Mouse (Mus musculus): Measurements from ENCODE around the gene Gm8857. TPM values are rescaled to one million over a fixed set of nuclear protein-coding genes. Genes with fewer than 3 reads are reported as not detected.
"Not testable (repeated sequence)": the region's sequence is repeated elsewhere in the genome, so short reads cannot be mapped to it uniquely, and the experiment has no call there.

Gene Gm8857
- not detected in 2 replicates for polyA plus RNA-seq (2015; fragmentation: Nextera tagmentation; extraction: Ambion mirVana)

- WGBS = 61% methylated on average over 3 of the region's 3 CpGs
- not testable (repeated sequence) for H3K36me3 ChIP-seq; H3K4me3 ChIP-seq; H3K9me3 ChIP-seq; ATAC-seq (ENCODE audit: insufficient number of reproducible peaks, insufficient read depth, low FRiP score, low TSS enrichment, low read depth); H3K27ac ChIP-seq; H3K4me1 ChIP-seq; H3K27me3 ChIP-seq; H3K9ac ChIP-seq; H3K4me2 ChIP-seq
Observed at GRCm38 (mm10) chr5:10947505-10947904, at the start of gene Gm8857, which contains the start of gene Gm8871. Gene Gm8857, plus strand, starts transcription at chr5:10947807. Gene Gm8871, plus strand, starts transcription at chr5:10947805.

- ATAC-seq (ENCODE audit: insufficient number of reproducible peaks, insufficient read depth, low FRiP score, low TSS enrichment, low read depth); H3K9ac ChIP-seq; H3K4me3 ChIP-seq; H3K4me1 ChIP-seq; H3K36me3 ChIP-seq; H3K27me3 ChIP-seq; H3K27ac ChIP-seq; H3K4me2 ChIP-seq; H3K9me3 ChIP-seq: not testable (repeated sequence)
- 92% methylated on average over 2 of the region's 2 CpGs for WGBS
Observed at GRCm38 (mm10) chr5:10953512-10953911, 5.9 kb downstream of the Gm8857 start.

GRCm38 (mm10) chr5:10958057-10958456 lies 10.4 kb downstream of the Gm8857 start:
- H3K36me3 ChIP-seq; H3K4me3 ChIP-seq; H3K4me2 ChIP-seq; H3K9ac ChIP-seq; H3K4me1 ChIP-seq; H3K27me3 ChIP-seq; ATAC-seq (ENCODE audit: insufficient number of reproducible peaks, insufficient read depth, low FRiP score, low TSS enrichment, low read depth); H3K9me3 ChIP-seq; H3K27ac ChIP-seq: not testable (repeated sequence)
- 90% methylated on average over 5 of the region's 8 CpGs for WGBS

Other genes with a start within 250 kb of the Gm8857 start
- not detected in 2 replicates for gene Gm8871, start within 50 bp of the Gm8857 start, polyA plus RNA-seq (2015; fragmentation: Nextera tagmentation; extraction: Ambion mirVana)
- gene Gm8879, start 179.8 kb downstream of the Gm8857 start, polyA plus RNA-seq (2015; fragmentation: Nextera tagmentation; extraction: Ambion mirVana) = not detected in 2 replicates
- not detected in 2 replicates for gene Gm5861, start 235.3 kb downstream of the Gm8857 start, polyA plus RNA-seq (2015; fragmentation: Nextera tagmentation; extraction: Ambion mirVana)

Measured in embryonic facial prominence, embryonic 13.5 days (tissue).